Mouse (Mus musculus) liver, adult 2 months (tissue): ENCODE data around the gene Nfkbie. TPM values are rescaled to one million over a fixed set of nuclear protein-coding genes. Genes with fewer than 3 reads are reported as not detected.

Experiments
- DNase-seq: peaks from one replicate; pipeline ENCODE4 v3.0.0-alpha.2; 2011; ENCODE audit warnings: low read depth, low spot score; ENCODE audit errors: extremely low read depth
- H3K27ac ChIP-seq: fragments of 200-500 bp; replicated peaks from 2 replicates; pipeline ENCODE4 v1.5.1; 2012; ENCODE audit warnings: low read depth, mild to moderate bottlenecking, control low read depth, inconsistent platforms, low read length; ENCODE audit not compliant: insufficient read depth
- H3K27me3 ChIP-seq: fragments of 200-500 bp; 2 replicates; pipeline ENCODE4 v1.6.1; 2012; ENCODE audit warnings: mild to moderate bottlenecking, moderate library complexity, low read length, inconsistent platforms; ENCODE audit not compliant: control insufficient read depth, insufficient read depth
- H3K36me3 ChIP-seq: fragments of 200-500 bp; 2 replicates; pipeline ENCODE4 v1.6.1; 2012; ENCODE audit warnings: low read length, inconsistent platforms; ENCODE audit not compliant: control insufficient read depth, insufficient read depth
- H3K4me1 ChIP-seq: fragments of 200-500 bp; 2 replicates; pipeline ENCODE4 v1.6.1; 2011; ENCODE audit warnings: low read length; ENCODE audit not compliant: control insufficient read depth, insufficient read depth
- H3K4me3 ChIP-seq: fragments of 200-500 bp; 2 replicates; pipeline ENCODE4 v1.5.1; 2011; ENCODE audit warnings: low read depth, mild to moderate bottlenecking, control low read depth, low read length, moderate library complexity; ENCODE audit not compliant: insufficient read depth
- H3K79me2 ChIP-seq: fragments of 200-500 bp; 2 replicates; pipeline ENCODE4 v1.6.1; 2012; ENCODE audit warnings: inconsistent platforms, mild to moderate bottlenecking, low read length, moderate library complexity; ENCODE audit not compliant: control insufficient read depth, insufficient read depth
- H3K9ac ChIP-seq: fragments of 200-500 bp; 2 replicates; pipeline ENCODE4 v1.6.1; 2012; ENCODE audit warnings: low read depth, mild to moderate bottlenecking, control low read depth, inconsistent platforms, low read length
- CTCF ChIP-seq: fragments of 200-500 bp; IDR thresholded peaks from 2 replicates; pipeline ENCODE4 v1.5.1; 2011; ENCODE audit warnings: low read depth, low read length, control low read depth
- POLR2A ChIP-seq: fragments of 200-500 bp; IDR thresholded peaks from 2 replicates; pipeline ENCODE4 v1.6.1; 2011; ENCODE audit warnings: low read length, control low read depth; ENCODE audit not compliant: insufficient read depth; ENCODE audit errors: extremely low read depth
- WGBS: fragments of 180-500 bp; shearing (Covaris S2); methylation state at CpG from one replicate; pipeline ENCODE4 v1.1.7; 2018; 5-methylcytosine and 5-hydroxymethylcytosine counted together
- polyA plus RNA-seq: library from polyadenylated mRNA; depleted of rRNA; stranded (reverse); fragments of >200 nt; gene quantifications from 2 replicates; pipeline ENCODE4 v1.2.3, GENCODE M21; 2012
- total RNA-seq: library from RNA; depleted of rRNA; stranded (reverse); fragments of >200 nt; gene quantifications from 2 replicates; pipeline ENCODE4 v1.2.3, GENCODE M21; 2014

Nfkbie gene
- total and polyA plus RNA-seq, 2 experiments: 1.6 to 3.0 TPM

DNA sequence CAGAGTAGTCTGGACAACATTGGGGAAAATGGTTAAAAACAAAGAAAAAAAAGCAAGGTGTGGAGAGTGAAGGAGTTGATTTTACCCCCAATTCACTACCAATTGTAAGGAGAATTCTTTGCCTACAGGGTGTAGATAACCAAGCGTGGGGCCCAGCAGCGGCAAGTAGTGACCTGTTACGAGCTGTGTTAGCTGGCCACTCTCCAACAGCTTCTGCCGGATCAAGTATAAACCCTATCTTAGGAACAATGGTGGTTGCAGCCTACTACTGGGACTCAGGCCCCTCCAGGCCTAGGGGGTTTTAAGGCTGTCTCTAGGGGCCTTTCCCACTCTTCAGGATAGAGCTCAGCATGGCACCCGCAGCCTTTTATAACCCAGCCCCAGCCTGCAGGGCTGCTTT, 22.7 kb downstream of the Nfkbie start:
- TF ChIP-seq POLR2A (no peak), CTCF (no peak)
- WGBS: 72% methylated on average over 5 of the region's 5 CpGs
- no peak for DNase-seq
- H3K27me3 ChIP-seq: no peaks in the 10 kb centered on the region
- no peak overlapping the region for H3K4me3 ChIP-seq
- H3K36me3 ChIP-seq: no peaks in the 10 kb centered on the region
- H3K9ac ChIP-seq: no peak overlapping the region
- no peak overlapping the region for H3K27ac ChIP-seq
- H3K4me1 ChIP-seq: peaks cover 8% of the 10 kb centered on the region
- no peaks in the 10 kb centered on the region for H3K79me2 ChIP-seq

- no peaks in the 10 kb centered on the region for H3K36me3 ChIP-seq
- H3K27ac ChIP-seq: no peak overlapping the region
- peak; percentile 43 for DNase-seq
- H3K4me1 ChIP-seq: peaks cover 11% of the 10 kb centered on the region
- WGBS: 70% methylated on average over 7 of the region's 7 CpGs
- no peak overlapping the region for H3K9ac ChIP-seq
- no peaks in the 10 kb centered on the region for H3K27me3 ChIP-seq
- TF ChIP-seq CTCF: peak; percentile 31; the same call in 1 of the 2 replicates
- no peak for TF ChIP-seq POLR2A
- H3K79me2 ChIP-seq: no peaks in the 10 kb centered on the region
- H3K4me3 ChIP-seq: no peak overlapping the region
These were observed 23.3 kb downstream of the Nfkbie start for GRCm38 (mm10) chr17:45578843-45579242.

- H3K27ac ChIP-seq: no peak overlapping the region
- H3K4me3 ChIP-seq: no peak overlapping the region
- peaks cover 12% of the 10 kb centered on the region for H3K4me1 ChIP-seq
- no peak for DNase-seq
- 83% methylated on average over 4 of the region's 4 CpGs for WGBS
- no peaks in the 10 kb centered on the region for H3K36me3 ChIP-seq
- H3K79me2 ChIP-seq: no peaks in the 10 kb centered on the region
- H3K9ac ChIP-seq: no peak overlapping the region
- TF ChIP-seq POLR2A: no peak
- no peak for TF ChIP-seq CTCF
- H3K27me3 ChIP-seq: no peaks in the 10 kb centered on the region
These were observed 24.1 kb downstream of the Nfkbie start for GRCm38 (mm10) chr17:45579554-45579953.

DNA sequence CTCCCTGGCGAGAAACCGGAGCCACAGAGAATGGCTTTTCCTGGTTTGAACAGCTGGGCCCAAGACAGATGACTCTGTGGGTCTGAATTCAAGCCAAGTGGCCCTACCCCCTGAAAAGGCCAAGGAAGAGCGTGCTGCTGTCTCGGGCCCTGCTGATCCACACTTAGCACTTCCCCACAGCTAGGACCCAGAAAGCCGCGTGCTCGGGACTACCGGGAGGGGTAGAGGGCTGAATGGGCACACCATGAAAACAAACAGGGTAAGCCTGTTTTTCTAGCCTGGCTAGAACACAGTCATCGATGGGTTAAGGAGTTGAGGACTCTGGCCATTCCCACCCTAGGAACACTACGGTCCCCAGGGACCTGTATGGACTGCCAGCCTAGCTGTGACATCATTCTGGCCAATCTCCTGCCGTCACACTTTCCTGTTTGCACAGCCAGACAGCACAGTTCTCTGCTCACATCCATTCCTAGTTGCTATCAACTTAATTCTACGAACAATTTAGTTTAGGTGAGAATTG, 25.5 kb downstream of the Nfkbie start:
- no peak for DNase-seq
- 34% methylated on average over 12 of the region's 12 CpGs for WGBS
- peaks cover 17% of the 10 kb centered on the region for H3K4me1 ChIP-seq

GRCm38 (mm10) chr17:45581567-45581983, 26.1 kb downstream of the Nfkbie start:
- Histone ChIP-seq H3K4me1 (peaks cover 22% of the 10 kb centered on the region), H3K9ac (no peak overlapping the region)
- WGBS: 3% methylated on average over 2 of the region's 2 CpGs

More for the DNA sequence above, 25.5 kb downstream of the Nfkbie start:
- H3K9ac ChIP-seq: no peak overlapping the region
- no peak overlapping the region for H3K4me3 ChIP-seq
- H3K36me3 ChIP-seq: peaks cover under 1% of the 10 kb centered on the region
- no peaks in the 10 kb centered on the region for H3K79me2 ChIP-seq
- H3K27ac ChIP-seq: no peak overlapping the region
- no peaks in the 10 kb centered on the region for H3K27me3 ChIP-seq
- TF ChIP-seq POLR2A (no peak), CTCF (no peak)

GRCm38 (mm10) chr17:45582188-45582587, 26.7 kb downstream of the Nfkbie start:
- WGBS: 95% methylated on average over 6 of the region's 6 CpGs
- Histone ChIP-seq H3K27ac (no peak overlapping the region), H3K9ac (no peak overlapping the region), H3K36me3 (peaks cover 10% of the 10 kb centered on the region), H3K27me3 (no peaks in the 10 kb centered on the region), H3K79me2 (no peaks in the 10 kb centered on the region), H3K4me1 (peaks cover 24% of the 10 kb centered on the region), H3K4me3 (no peak overlapping the region)
- TF ChIP-seq CTCF (no peak), POLR2A (no peak)
- no peak for DNase-seq

More at GRCm38 (mm10) chr17:45581567-45581983, 26.1 kb downstream of the Nfkbie start:
- Histone ChIP-seq H3K27me3 (no peaks in the 10 kb centered on the region), H3K4me3 (no peak overlapping the region), H3K79me2 (no peaks in the 10 kb centered on the region), H3K36me3 (peaks cover 5% of the 10 kb centered on the region), H3K27ac (no peak overlapping the region)
- peak; percentile 63 for DNase-seq
- TF ChIP-seq CTCF: peak; percentile 59
- TF ChIP-seq POLR2A: no peak
